8 mouse cellular contexts compared by ENCODE assay signal in genomic region chr9:20642101-20642895, GRCm38 (mm10). TPM values are rescaled to one million over a fixed set of nuclear protein-coding genes. Genes with fewer than 3 reads are reported as not detected.
DNase-seq lines count a peak whose midpoint lies in the region; ATAC-seq and TF ChIP-seq lines count a peak whose summit lies in the region.

Gene Ubl5 (plus strand): TSS chr9:20642878.

- H3K27ac ChIP-seq in hindbrain, embryonic 13.5 days: peak within 1 kb of the TSS; percentile 95
- H3K27ac ChIP-seq in spleen, adult 2 months (ENCODE audit: insufficient read depth, low read length): peak within 1 kb of the TSS; percentile 92

- no peak for DNase-seq in layer of hippocampus, adult 18-20 months (ENCODE audit: low spot score in 2 of 2)
- no peak for DNase-seq in layer of hippocampus, adult 11-12 months (ENCODE audit: low spot score)
- peak; percentile 82 for DNase-seq in c-Kit-positive CD71-positive TER-119-negative erythroid progenitor cells, embryonic 14.5 days (ENCODE audit: low read depth)
- DNase-seq in forelimb bud, embryonic 11.5 days (ENCODE audit: low read depth, low spot score): peak; percentile 99
- DNase-seq in left cerebral cortex, postnatal 14 days (ENCODE audit: low spot score in 2 of 2): peak; percentile 56 to 73
- DNase-seq in spleen, adult 2 months (ENCODE audit: low read depth in 1 of 2, low spot score in 2 of 2): peak in 1 of 2 experiments; percentile 51

- ATAC-seq in hindbrain, embryonic 13.5 days (ENCODE audit: low FRiP score): peak; percentile 92
- peak; percentile 48 for ATAC-seq in megakaryocyte progenitor cell, adult 5-6 weeks (replicated peaks; ENCODE audit: poor library complexity)

- no peak for TF ChIP-seq POLR2A in spleen, adult 2 months (IDR thresholded peaks at IDR 0.05; ENCODE audit: low read depth, low read length)

- H3K27me3 ChIP-seq in hindbrain, embryonic 13.5 days: no peaks in the 10 kb centered on the region
- no peaks in the 10 kb centered on the region for H3K27me3 ChIP-seq in spleen, adult 2 months (ENCODE audit: control insufficient read depth, insufficient read depth, low read length)

- peaks cover 49% of the 10 kb centered on the region for H3K4me1 ChIP-seq in hindbrain, embryonic 13.5 days (replicated peaks)
- H3K4me1 ChIP-seq in spleen, adult 2 months (ENCODE audit: control insufficient read depth, insufficient read depth, insufficient read length): peaks cover 11% of the 10 kb centered on the region

- no peaks in the 10 kb centered on the region for H3K9me3 ChIP-seq in hindbrain, embryonic 13.5 days

- H3K36me3 ChIP-seq in hindbrain, embryonic 13.5 days: peaks cover 33% of the 10 kb centered on the region
- peaks cover 16% of the 10 kb centered on the region for H3K36me3 ChIP-seq in spleen, adult 2 months (ENCODE audit: control insufficient read depth, insufficient read depth, low read length)

- H3K9ac ChIP-seq in hindbrain, embryonic 13.5 days: peak within 1 kb of the TSS; percentile 94

- H3K4me2 ChIP-seq in hindbrain, embryonic 13.5 days: peak within 1 kb of the TSS; percentile 97

- WGBS in hindbrain, embryonic 13.5 days: under 1% methylated on average over 51 of the region's 51 CpGs
- WGBS in spleen, adult 2 months: 5% methylated on average over 51 of the region's 51 CpGs

- no peak for TF ChIP-seq CTCF in spleen, adult 2 months (IDR thresholded peaks at IDR 0.05; ENCODE audit: extremely low read depth, insufficient read depth, insufficient read length, insufficient replicate concordance)

- H3K4me3 ChIP-seq in hindbrain, embryonic 13.5 days: peak within 1 kb of the TSS; percentile 94
- peak within 1 kb of the TSS; percentile 82 for H3K4me3 ChIP-seq in spleen, adult 2 months (ENCODE audit: extremely low read depth, insufficient read depth, insufficient read length)

- intact Hi-C loops in left cerebral cortex, postnatal 14 days (cut with DNase I): loop anchor here (10.0 kb wide), 1 partner anchor 177 kb away; the partner anchor contains the start of gene Zfp26

RNA-seq across cellular contexts. Expression of gene Ubl5, which starts in this region (rescaled TPM):
- total RNA-seq in layer of hippocampus, adult 18-20 months (2021): 100 to 1,000 TPM; 287 to 295 TPM
- 500 and 520 TPM in 2 replicates for polyA plus RNA-seq in hindbrain, embryonic 13.5 days (2015; fragmentation: Nextera tagmentation; extraction: Ambion mirVana)
- 100 to 1,000 TPM; 346 to 360 TPM for total RNA-seq in left cerebral cortex, postnatal 14 days (2021)
- total RNA-seq in megakaryocyte progenitor cell, adult 5-6 weeks (2015): 420 and 464 TPM in 2 replicates
- total RNA-seq in megakaryocyte progenitor cell, adult 5-6 weeks (2017): 94.8 and 151 TPM in 2 replicates
- 96.6 and 178 TPM in 2 replicates for polyA plus RNA-seq in spleen, adult 2 months (2012; rRNA removed)

Comparison
In these comparisons a context has a peak if more than half of its experiments do, and no peak if none do; other contexts are left out.
1. DNase-seq: peak in c-Kit-positive CD71-positive TER-119-negative erythroid progenitor cells, embryonic 14.5 days (single experiment), forelimb bud, embryonic 11.5 days (single experiment) and left cerebral cortex, postnatal 14 days (2 of 2); none in layer of hippocampus, adult 18-20 months (0 of 2) and layer of hippocampus, adult 11-12 months (single experiment).